Mouse (Mus musculus) bone marrow macrophage, adult 2 months (primary cell): ENCODE results near the gene Gnptg. TPM values are rescaled to one million over a fixed set of nuclear protein-coding genes. Genes with fewer than 3 reads are reported as not detected.

Experiments used
- H3K27ac ChIP-seq: 2 replicates; pipeline ENCODE4 v1.5.1; 2012; ENCODE audit warnings: low read depth, low read length; ENCODE audit not compliant: insufficient read depth
- H3K4me1 ChIP-seq: 2 replicates; pipeline ENCODE4 v1.6.1; 2012; ENCODE audit warnings: low read length; ENCODE audit not compliant: control insufficient read depth, insufficient read depth
- H3K4me3 ChIP-seq: 2 replicates; pipeline ENCODE4 v1.5.1; 2012; ENCODE audit warnings: mild to moderate bottlenecking, low read length, moderate library complexity; ENCODE audit not compliant: insufficient read depth
- CTCF ChIP-seq: IDR thresholded peaks from 2 replicates; pipeline ENCODE4 v1.5.1; 2012; ENCODE audit warnings: low read depth, mild to moderate bottlenecking, low read length, moderate library complexity
- POLR2A ChIP-seq: IDR thresholded peaks from 2 replicates; pipeline ENCODE4 v1.6.1; 2012; ENCODE audit warnings: mild to moderate bottlenecking, low read depth, low read length, borderline replicate concordance
- polyA plus RNA-seq: library from polyadenylated mRNA; stranded (reverse); fragments of >200 nt; gene quantifications from 2 replicates; pipeline ENCODE4 v1.2.4, GENCODE M21; 2012; ENCODE audit not compliant: missing spikeins, insufficient read depth, insufficient read length

Gnptg gene
- polyA plus RNA-seq, 1 experiment, result 40.5 TPM

DNA sequence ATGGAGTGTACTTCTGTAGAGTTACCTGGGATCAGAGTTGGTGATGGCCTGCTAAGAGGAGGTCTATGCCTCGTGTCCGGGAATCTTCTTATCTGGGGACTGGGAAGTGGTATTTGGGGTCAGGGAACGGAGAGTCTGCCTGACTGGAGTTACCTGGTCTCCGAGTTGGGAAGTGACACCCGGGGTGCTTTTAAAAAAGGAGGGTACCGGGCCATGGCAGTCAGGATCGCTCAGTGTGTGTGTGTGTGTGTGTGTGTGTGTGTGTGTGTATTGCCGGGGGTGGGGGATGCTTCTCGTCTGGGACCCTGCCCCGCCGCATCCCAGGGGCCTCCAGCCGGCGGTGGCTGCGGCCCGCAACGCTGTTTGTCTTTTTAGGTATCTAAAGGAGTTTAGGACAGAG lies 50.8 kb downstream of the Gnptg start:
- Histone ChIP-seq H3K4me3 (peak overlapping the region; percentile 87), H3K27ac (no peak overlapping the region), H3K4me1 (0 out of 2 replicates have a peak, but pooled peaks cover 8% of the 10 kb centered on the region)
- no peak for TF ChIP-seq POLR2A
- TF ChIP-seq CTCF, result no peak

DNA sequence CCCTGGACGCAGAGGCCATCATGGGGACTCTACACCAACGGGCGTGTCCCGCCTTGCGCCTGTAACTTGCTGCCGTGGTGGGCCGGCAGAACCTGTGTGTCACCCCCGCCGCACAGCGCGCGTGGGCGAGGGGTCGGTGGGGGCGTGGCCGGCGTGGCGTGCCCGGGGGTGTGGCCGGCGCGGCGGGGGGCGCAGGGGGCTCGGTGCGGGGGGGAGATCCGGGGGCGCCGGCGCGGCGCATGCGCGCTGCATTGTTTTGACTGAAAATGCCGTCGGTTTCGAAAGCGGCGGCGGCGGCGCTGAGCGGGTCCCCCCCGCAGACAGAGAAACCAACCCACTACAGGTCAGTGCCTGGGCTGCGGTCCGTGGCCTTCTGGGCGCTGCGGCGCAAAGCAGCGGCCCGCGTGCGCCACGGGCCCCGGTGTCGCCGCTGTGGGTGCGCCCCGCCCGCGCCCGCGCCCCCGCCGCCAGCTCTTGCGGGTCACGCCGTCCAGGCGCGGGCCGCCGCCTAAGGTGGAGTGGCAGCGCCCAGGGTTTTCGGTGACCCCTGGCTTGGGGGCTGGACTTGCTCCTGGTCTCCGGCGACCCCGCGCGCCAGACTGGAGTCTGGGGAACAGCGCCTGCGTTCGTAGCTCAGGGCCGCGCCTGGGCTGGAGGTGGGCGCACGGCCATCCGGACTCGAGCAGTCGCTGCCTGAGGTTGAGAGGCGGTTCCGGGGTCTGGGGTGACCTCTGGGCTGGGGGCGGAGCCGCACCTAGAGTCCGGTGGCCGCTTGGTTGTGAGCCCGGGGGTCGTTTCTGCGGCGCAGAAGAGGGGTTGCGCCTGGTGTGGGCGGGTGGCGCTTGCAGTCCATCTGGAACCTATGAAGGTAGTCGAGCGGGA lies 51.5 kb downstream of the Gnptg start, which contains the start of gene Unkl:
Unkl (plus strand) TSS at position 248 of the 882 bp plus-strand sequence.
- Histone ChIP-seq H3K4me1 (peaks cover 9% of the 10 kb centered on the region; the same call in 1 of the 2 replicates), H3K27ac (peak within 1 kb of the TSS; percentile 34), H3K4me3 (peak within 1 kb of the TSS; percentile 87)
- no peak for TF ChIP-seq CTCF
- no peak for TF ChIP-seq POLR2A

DNA sequence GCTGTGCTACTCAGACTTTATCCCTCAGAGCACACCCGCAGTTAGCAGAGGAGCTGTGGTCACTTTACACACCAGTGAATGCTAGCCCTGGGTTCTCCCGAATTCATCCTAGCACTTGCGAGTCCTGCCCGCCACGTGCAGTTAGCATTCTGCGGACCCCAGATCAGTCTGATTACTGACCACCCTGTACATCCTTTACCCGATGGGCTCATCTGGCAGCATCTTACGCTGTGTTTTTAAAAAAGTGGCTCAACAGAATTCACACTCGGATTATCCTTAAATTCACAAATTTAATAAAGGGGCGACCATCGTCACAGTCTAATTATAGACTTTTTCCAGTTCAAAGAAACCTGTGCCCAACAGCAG lies 52.2 kb downstream of the Gnptg start:
- peak overlapping the region; percentile 87 for H3K4me3 ChIP-seq
- H3K4me1 ChIP-seq, result peaks cover 13% of the 10 kb centered on the region; the same call in 1 of the 2 replicates
- TF ChIP-seq POLR2A (no peak; the same call in 1 of the 2 replicates), CTCF (no peak)
- peak overlapping the region; percentile 29 for H3K27ac ChIP-seq

DNA sequence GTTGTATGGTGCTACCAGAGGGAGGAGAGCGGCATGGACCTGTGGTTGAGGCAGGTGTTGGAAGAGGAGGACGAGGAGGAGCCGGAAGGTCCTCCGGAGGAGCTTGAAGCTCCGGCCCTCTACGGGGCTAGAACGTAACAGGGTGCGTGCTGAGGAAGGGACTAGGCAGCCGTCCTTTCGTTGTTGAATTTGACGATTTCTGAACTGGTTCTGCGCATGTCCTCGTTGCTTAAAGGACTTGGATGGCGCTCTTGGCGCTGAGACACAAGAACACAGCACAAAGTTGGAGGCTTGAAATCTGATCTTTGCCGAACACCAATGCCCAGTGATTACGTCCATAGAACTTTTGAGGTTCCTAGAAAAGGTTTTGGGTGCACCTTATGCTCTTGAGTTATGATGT lies 55.0 kb downstream of the Gnptg start:
- Histone ChIP-seq H3K4me3 (peak overlapping the region; percentile 77), H3K4me1 (peaks cover 13% of the 10 kb centered on the region; the same call in 1 of the 2 replicates), H3K27ac (peak overlapping the region; percentile 18)
- no peak for TF ChIP-seq POLR2A
- no peak for TF ChIP-seq CTCF

DNA sequence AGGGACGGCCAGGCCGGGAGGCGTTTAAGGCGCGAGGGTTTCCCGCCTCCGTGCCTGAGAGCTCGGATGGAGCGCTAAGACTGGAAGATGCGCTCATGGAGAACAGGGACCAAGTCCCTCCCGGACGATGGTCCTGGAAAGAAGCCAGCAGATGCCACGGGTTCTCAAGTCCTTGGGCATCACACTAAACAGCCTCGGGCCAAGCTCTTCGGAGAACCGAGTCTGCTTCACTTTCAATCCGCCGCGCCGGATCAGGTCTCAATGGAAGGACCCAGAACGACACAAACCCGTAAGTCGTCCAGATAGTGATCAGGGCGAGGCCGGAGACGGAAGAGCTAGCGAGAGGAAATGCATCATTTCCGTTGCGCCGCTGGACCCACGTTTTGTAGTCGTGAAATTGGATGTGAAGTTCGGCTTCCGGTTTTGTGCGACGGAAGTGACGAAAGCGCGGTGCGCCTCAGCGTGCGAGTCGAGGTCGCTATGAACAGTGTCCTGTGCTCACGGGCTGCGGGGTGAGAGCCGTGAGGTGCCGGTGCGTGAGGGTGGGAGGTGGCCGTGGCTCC lies 55.7 kb downstream of the Gnptg start, which contains the start of gene BC003965:
BC003965 (plus strand) TSS at position 426 of the 563 bp plus-strand sequence.
- peaks cover 10% of the 10 kb centered on the region; the same call in 1 of the 2 replicates for H3K4me1 ChIP-seq
- TF ChIP-seq POLR2A (peak; percentile 59; the same call in 1 of the 2 replicates), CTCF (no peak)
- H3K4me3 ChIP-seq, result peak within 1 kb of the TSS; percentile 77
- peak within 1 kb of the TSS; percentile 73 for H3K27ac ChIP-seq

Other genes with a start within 250 kb of the Gnptg start
- gene Cramp1l, start 224.3 kb downstream of the Gnptg start, polyA plus RNA-seq, result 16.0 and 17.3 TPM in 2 replicates
- 16.8 and 20.4 TPM in 2 replicates for gene Ift140, start 224.0 kb downstream of the Gnptg start, polyA plus RNA-seq
- gene Tmem204, start 156.5 kb downstream of the Gnptg start, polyA plus RNA-seq, result 0.80 TPM in 1 of 2 replicates, not detected in the other
- gene Telo2, start 124.2 kb downstream of the Gnptg start, polyA plus RNA-seq, result 8.3 and 9.5 TPM in 2 replicates
- gene Ptx4, start 119.4 kb downstream of the Gnptg start, polyA plus RNA-seq, result not detected in 2 replicates
- 86.1 and 89.4 TPM in 2 replicates for gene Clcn7, start 106.7 kb downstream of the Gnptg start, polyA plus RNA-seq
- gene Ccdc154, start 77.7 kb downstream of the Gnptg start, polyA plus RNA-seq, result 0.33 TPM in 1 of 2 replicates, not detected in the other
- not detected in 2 replicates for gene Gm38655, start 64.7 kb downstream of the Gnptg start, polyA plus RNA-seq
- gene BC003965, start 55.6 kb downstream of the Gnptg start, polyA plus RNA-seq, result 9.0 and 10.8 TPM in 2 replicates
- 10.2 and 12.6 TPM in 2 replicates for gene Unkl, start 51.7 kb downstream of the Gnptg start, polyA plus RNA-seq
- 19.6 and 19.7 TPM in 2 replicates for gene Tsr3, start within 50 bp of the Gnptg start, polyA plus RNA-seq
- gene Baiap3, start 16.2 kb upstream of the Gnptg start, polyA plus RNA-seq, result not detected in 2 replicates
- gene Ube2i, start 34.5 kb upstream of the Gnptg start, polyA plus RNA-seq, result 221 and 242 TPM in 2 replicates
- gene Prss34, start 58.3 kb upstream of the Gnptg start, polyA plus RNA-seq, result 1.2 TPM in 1 of 2 replicates, not detected in the other
- gene Prss28, start 68.5 kb upstream of the Gnptg start, polyA plus RNA-seq, result not detected in 2 replicates
- not detected in 2 replicates for gene Prss29, start 78.5 kb upstream of the Gnptg start, polyA plus RNA-seq
- gene Tpsab1, start 105.4 kb upstream of the Gnptg start, polyA plus RNA-seq, result not detected in 2 replicates
- gene Tpsb2, start 126.2 kb upstream of the Gnptg start, polyA plus RNA-seq, result not detected in 2 replicates
- gene Tpsg1, start 129.1 kb upstream of the Gnptg start, polyA plus RNA-seq, result not detected in 2 replicates
- gene Cacna1h, start 193.7 kb upstream of the Gnptg start, polyA plus RNA-seq, result not detected in 2 replicates
- gene Tekt4, start 214.5 kb upstream of the Gnptg start, polyA plus RNA-seq, result not detected in 2 replicates